Mouse (Mus musculus) forebrain, postnatal 0 days (tissue): ENCODE measurements around the gene Nop53. TPM values are rescaled to one million over a fixed set of nuclear protein-coding genes. Genes with fewer than 3 reads are reported as not detected.

Experiments
- ATAC-seq: fragments of 200-750 bp; cut with Nextera tagmentation; 2 replicates; pipeline ENCODE4 v1.8.0; 2017; ENCODE audit warnings: mild to moderate bottlenecking, moderate library complexity
- DNase-seq: peaks from one replicate; pipeline ENCODE4 v3.0.0-alpha.2; 2015
- H3K27ac ChIP-seq: fragments of 300-500 bp; sonication (generic); 2 replicates; pipeline ENCODE4 v1.5.1; 2014; ENCODE audit warnings: low read depth, mild to moderate bottlenecking, antibody characterized with exemption, low read length, moderate library complexity, mixed read lengths
- H3K27me3 ChIP-seq: fragments of 300-500 bp; sonication (generic); 2 replicates; pipeline ENCODE4 v1.6.1; 2014; ENCODE audit warnings: mild to moderate bottlenecking, low read length, mixed read lengths; ENCODE audit not compliant: insufficient read depth
- H3K36me3 ChIP-seq: fragments of 300-500 bp; sonication (generic); 2 replicates; pipeline ENCODE4 v1.6.1; 2014; ENCODE audit warnings: mild to moderate bottlenecking, moderate library complexity; ENCODE audit not compliant: insufficient read depth
- H3K4me1 ChIP-seq: fragments of 300-500 bp; sonication (generic); 2 replicates; pipeline ENCODE4 v1.6.1; 2014; ENCODE audit warnings: antibody characterized with exemption; ENCODE audit not compliant: insufficient read depth
- H3K4me2 ChIP-seq: fragments of 300-500 bp; sonication (generic); 2 replicates; pipeline ENCODE4 v1.6.1; 2014; ENCODE audit warnings: low read depth, mild to moderate bottlenecking, moderate library complexity
- H3K4me3 ChIP-seq: fragments of 300-500 bp; sonication (generic); 2 replicates; pipeline ENCODE4 v1.5.1; 2014; ENCODE audit warnings: low read depth, low read length, mixed read lengths
- H3K9ac ChIP-seq: fragments of 300-500 bp; sonication (generic); 2 replicates; pipeline ENCODE4 v1.6.1; 2014; ENCODE audit warnings: mild to moderate bottlenecking
- H3K9me3 ChIP-seq: fragments of 300-500 bp; sonication (generic); 2 replicates; pipeline ENCODE4 v1.6.1; 2016; ENCODE audit warnings: low read length
- CTCF ChIP-seq: sonication (generic); IDR thresholded peaks from 2 replicates; pipeline ENCODE4 v1.5.1; 2016; ENCODE audit warnings: antibody characterized with exemption, control low read depth, low read depth
- WGBS: fragments of 180-500 bp; shearing (Covaris S2); extraction: QIAGEN DNeasy Blood & Tissue Kit; methylation state at CpG from one replicate; pipeline ENCODE4 v1.1.7; 2014; 5-methylcytosine and 5-hydroxymethylcytosine counted together
- polyA plus RNA-seq: library from polyadenylated mRNA; unstranded; fragments of >200 nt; fragmentation: Nextera tagmentation; extraction: Ambion mirVana; gene quantifications from 2 replicates; pipeline ENCODE4 v1.2.1, GENCODE M21; 2015
- total RNA-seq: library from RNA; depleted of rRNA; stranded (reverse); fragments of >200 nt; gene quantifications from 2 replicates; pipeline ENCODE4 v1.2.3, GENCODE M21; 2014

The Nop53 gene
- total and polyA plus RNA-seq, 2 experiments from 2014 or later, result 117 to 143 TPM

GRCm38 (mm10) chr7:15961239-15961638, 15.4 kb upstream of the Nop53 start:
- no peak overlapping the region for H3K9ac ChIP-seq
- no peaks in the 10 kb centered on the region for H3K36me3 ChIP-seq
- DNase-seq, result no peak
- no peaks in the 10 kb centered on the region for H3K4me1 ChIP-seq
- TF ChIP-seq CTCF, result no peak
- no peaks in the 10 kb centered on the region for H3K27me3 ChIP-seq
- 56% methylated on average over 4 of the region's 4 CpGs for WGBS
- ATAC-seq, result 0 out of 2 replicates have a peak, but pooled peaks have one; percentile 19
- H3K4me2 ChIP-seq, result no peak overlapping the region
- H3K27ac ChIP-seq, result no peak overlapping the region
- no peaks in the 10 kb centered on the region for H3K9me3 ChIP-seq
- H3K4me3 ChIP-seq, result no peak overlapping the region

- H3K4me1 ChIP-seq, result no peaks in the 10 kb centered on the region
- no peaks in the 10 kb centered on the region for H3K36me3 ChIP-seq
- no peak overlapping the region for H3K27ac ChIP-seq
- ATAC-seq (no peak), DNase-seq (no peak)
- 37% methylated on average over 4 of the region's 4 CpGs for WGBS
- no peak overlapping the region for H3K4me3 ChIP-seq
- no peaks in the 10 kb centered on the region for H3K27me3 ChIP-seq
- H3K9me3 ChIP-seq, result no peaks in the 10 kb centered on the region
- H3K9ac ChIP-seq, result no peak overlapping the region
- no peak overlapping the region for H3K4me2 ChIP-seq
- TF ChIP-seq CTCF, result no peak
Measured at GRCm38 (mm10) chr7:15960691-15961090, 14.8 kb upstream of the Nop53 start.

GRCm38 (mm10) chr7:15956143-15956542, 10.3 kb upstream of the Nop53 start:
- no peak overlapping the region for H3K27ac ChIP-seq
- peaks cover 4% of the 10 kb centered on the region; the same call in 1 of the 2 replicates for H3K9me3 ChIP-seq
- H3K27me3 ChIP-seq, result no peaks in the 10 kb centered on the region
- no peaks in the 10 kb centered on the region for H3K36me3 ChIP-seq
- no peak for TF ChIP-seq CTCF
- DNase-seq (no peak), ATAC-seq (no peak)
- no peak overlapping the region for H3K4me2 ChIP-seq
- WGBS, result 85% methylated on average over 5 of the region's 5 CpGs
- no peak overlapping the region for H3K4me3 ChIP-seq
- no peaks in the 10 kb centered on the region for H3K4me1 ChIP-seq
- no peak overlapping the region for H3K9ac ChIP-seq

GRCm38 (mm10) chr7:15955509-15955908, 9.6 kb upstream of the Nop53 start:
- Histone ChIP-seq H3K4me2 (0 out of 2 replicates have a peak overlapping the region, but pooled peaks have one; percentile 19), H3K27ac (no peak overlapping the region), H3K9ac (no peak overlapping the region), H3K4me1 (no peaks in the 10 kb centered on the region), H3K27me3 (no peaks in the 10 kb centered on the region), H3K4me3 (no peak overlapping the region), H3K36me3 (no peaks in the 10 kb centered on the region), H3K9me3 (peaks cover 4% of the 10 kb centered on the region; the same call in 1 of the 2 replicates)
- no peak for ATAC-seq
- WGBS, result 22% methylated on average over 7 of the region's 7 CpGs
- no peak for DNase-seq
- no peak for TF ChIP-seq CTCF

GRCm38 (mm10) chr7:15954978-15955443, 9.1 kb upstream of the Nop53 start:
- H3K4me3 ChIP-seq, result no peak overlapping the region
- peak; percentile 11; the same call in 1 of the 2 replicates for ATAC-seq
- WGBS, result 11% methylated on average over 21 of the region's 21 CpGs
- H3K9ac ChIP-seq, result no peak overlapping the region
- no peaks in the 10 kb centered on the region for H3K36me3 ChIP-seq
- H3K9me3 ChIP-seq, result peaks cover 4% of the 10 kb centered on the region; the same call in 1 of the 2 replicates
- TF ChIP-seq CTCF, result no peak
- no peak for DNase-seq
- H3K27ac ChIP-seq, result no peak overlapping the region
- no peaks in the 10 kb centered on the region for H3K4me1 ChIP-seq
- 0 out of 2 replicates have a peak overlapping the region, but pooled peaks have one; percentile 19 for H3K4me2 ChIP-seq
- no peaks in the 10 kb centered on the region for H3K27me3 ChIP-seq

DNA sequence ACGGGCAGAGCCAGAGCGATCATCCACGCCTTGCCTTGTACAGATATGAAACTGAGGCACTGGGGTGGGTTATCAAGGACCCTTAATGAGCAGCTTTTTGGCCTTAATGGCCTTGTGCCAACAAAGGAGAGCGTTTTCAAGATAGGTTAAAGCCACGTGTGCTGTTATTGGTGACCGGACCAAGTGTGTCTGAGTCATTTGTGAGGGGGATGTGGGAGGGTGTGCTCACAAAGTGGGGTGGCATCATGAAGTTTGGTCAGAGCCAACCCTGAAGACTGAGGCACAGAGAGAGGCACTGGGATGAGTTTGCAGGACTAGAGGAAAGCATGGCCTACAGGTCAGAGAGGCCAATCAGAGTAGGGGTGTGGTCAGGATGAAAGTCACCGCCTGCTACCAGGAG, 8.6 kb upstream of the Nop53 start:
- DNase-seq, result no peak
- Histone ChIP-seq H3K4me3 (no peak overlapping the region), H3K27ac (no peak overlapping the region), H3K36me3 (no peaks in the 10 kb centered on the region), H3K9me3 (peaks cover 4% of the 10 kb centered on the region; the same call in 1 of the 2 replicates), H3K4me2 (no peak overlapping the region), H3K9ac (no peak overlapping the region), H3K4me1 (no peaks in the 10 kb centered on the region), H3K27me3 (no peaks in the 10 kb centered on the region)
- no peak for ATAC-seq
- TF ChIP-seq CTCF, result no peak
- WGBS, result 90% methylated on average over 7 of the region's 7 CpGs

GRCm38 (mm10) chr7:15953307-15954074, 7.6 kb upstream of the Nop53 start:
- Histone ChIP-seq H3K27me3 (no peaks in the 10 kb centered on the region), H3K4me3 (no peak overlapping the region), H3K27ac (no peak overlapping the region), H3K36me3 (no peaks in the 10 kb centered on the region), H3K9me3 (peaks cover 4% of the 10 kb centered on the region; the same call in 1 of the 2 replicates), H3K4me1 (no peaks in the 10 kb centered on the region), H3K4me2 (no peak overlapping the region), H3K9ac (no peak overlapping the region)
- ATAC-seq (no peak), DNase-seq (no peak)
- 90% methylated on average over 13 of the region's 13 CpGs for WGBS
- TF ChIP-seq CTCF, result peak; percentile 46
